Mouse (Mus musculus): Measurements from ENCODE around the gene Timp3.

Timp3 gene

DNA sequence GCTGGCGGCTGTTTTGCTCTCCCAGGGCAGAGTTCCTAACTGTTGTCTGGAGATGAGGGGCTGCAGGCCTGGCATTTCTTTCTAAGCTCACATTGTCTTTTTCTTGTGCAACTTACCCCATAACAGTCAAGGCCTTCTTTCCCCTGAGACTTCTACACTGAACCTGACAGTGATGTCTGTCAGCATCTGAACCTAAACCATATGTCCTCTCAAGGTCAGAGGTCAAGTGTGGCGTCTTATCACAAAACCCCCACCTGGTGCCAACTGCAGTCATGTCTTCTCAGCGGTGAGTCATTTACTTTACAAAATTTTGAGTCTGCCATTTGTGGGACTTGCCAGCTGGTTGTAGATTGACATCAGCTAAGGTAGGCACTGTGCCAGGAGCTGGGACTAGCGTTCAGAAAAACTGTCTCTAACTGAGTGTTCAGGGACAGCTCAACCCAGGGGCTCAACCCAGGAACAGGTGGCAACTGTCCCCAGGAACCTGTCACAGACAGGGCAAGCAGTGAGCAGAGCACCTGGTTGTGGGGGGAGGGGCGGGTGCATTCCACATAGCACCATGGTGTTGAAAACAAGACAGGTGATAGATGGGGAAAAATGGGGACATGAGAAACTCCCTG is 87.8 kb downstream of the Timp3 start:
- no peak for DNase-seq (ENCODE audit: low read depth, low spot score)

DNA sequence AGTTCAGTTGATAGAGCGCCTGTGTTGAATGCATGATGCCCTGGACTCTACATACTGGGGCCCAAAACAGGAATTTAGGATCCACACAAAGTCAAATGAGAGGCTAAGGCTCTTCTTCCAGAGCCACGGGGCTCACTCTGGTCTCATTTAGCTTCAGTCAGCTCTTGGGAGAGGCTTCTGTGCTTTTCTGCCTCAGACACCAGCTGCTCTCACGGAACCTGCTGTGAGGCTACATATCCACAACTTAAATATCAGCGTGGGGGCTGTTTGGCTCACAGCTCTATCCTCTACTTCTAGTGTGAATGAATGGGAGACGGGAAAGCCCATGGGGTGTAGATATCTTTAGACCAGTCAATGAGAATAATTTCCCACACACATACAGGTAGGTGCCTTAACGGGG is 88.6 kb downstream of the Timp3 start:
- DNase-seq (ENCODE audit: low read depth, low spot score), result no peak

DNA sequence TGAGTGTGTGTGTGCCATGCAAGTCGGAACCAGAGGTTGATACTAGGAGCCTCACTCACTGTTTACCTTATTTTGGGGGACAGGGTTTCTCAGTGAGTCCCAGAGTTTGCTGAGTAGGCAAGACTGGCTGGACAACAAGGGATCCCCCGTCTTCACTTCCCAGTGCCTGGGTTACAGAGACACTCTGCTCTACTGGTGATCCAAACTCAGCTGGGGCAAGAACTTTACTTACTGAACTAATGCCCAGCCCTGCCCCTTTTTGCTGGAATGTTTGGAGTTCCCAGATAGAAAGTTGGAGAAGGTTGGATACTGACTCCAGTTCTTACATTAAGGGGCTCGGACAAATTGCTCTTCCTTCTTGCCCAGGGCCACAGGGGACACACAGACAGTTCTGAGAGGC is 89.2 kb downstream of the Timp3 start:
- DNase-seq (ENCODE audit: low read depth, low spot score), result no peak

DNA sequence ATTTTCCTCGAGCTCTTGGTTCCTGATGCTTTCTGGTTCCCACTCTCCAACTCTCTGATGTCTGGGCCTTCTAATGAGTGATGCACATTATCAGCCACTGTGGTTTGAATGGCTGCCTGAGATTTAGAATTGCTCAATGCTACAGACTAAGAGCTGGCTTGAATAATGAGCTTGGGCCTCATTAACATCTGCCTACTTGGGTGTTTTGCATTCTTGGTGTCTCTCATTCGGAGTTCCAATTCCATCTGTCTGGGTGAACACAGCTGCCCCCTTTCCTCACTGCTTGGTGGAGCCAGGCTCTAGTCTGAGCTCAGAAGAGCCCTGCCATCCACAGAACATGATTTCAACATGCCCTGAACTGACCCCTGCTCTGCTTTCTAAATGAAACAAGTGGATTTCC is 89.7 kb downstream of the Timp3 start:
- DNase-seq (ENCODE audit: low read depth, low spot score), result no peak

DNA sequence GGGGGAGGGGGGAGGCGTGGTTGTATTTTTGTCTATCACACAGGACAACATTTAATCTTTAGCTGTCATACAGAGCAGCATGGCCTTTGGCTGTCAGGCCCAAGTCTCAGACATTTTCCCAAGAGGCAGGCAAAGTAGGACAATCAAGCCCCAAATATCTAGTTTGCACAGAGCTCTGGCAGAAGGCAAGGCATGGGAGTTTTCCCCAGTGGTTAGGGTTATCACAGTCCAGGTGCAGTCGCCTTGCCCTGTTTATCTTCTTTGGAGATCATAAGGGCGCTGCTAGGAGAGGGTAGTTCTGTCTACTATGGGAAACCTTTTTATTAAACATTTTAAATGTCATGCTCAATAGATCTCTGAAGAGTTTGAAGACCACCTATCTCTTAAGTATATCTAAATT is 92.2 kb downstream of the Timp3 start:
- DNase-seq (ENCODE audit: low read depth, low spot score), result no peak

DNA sequence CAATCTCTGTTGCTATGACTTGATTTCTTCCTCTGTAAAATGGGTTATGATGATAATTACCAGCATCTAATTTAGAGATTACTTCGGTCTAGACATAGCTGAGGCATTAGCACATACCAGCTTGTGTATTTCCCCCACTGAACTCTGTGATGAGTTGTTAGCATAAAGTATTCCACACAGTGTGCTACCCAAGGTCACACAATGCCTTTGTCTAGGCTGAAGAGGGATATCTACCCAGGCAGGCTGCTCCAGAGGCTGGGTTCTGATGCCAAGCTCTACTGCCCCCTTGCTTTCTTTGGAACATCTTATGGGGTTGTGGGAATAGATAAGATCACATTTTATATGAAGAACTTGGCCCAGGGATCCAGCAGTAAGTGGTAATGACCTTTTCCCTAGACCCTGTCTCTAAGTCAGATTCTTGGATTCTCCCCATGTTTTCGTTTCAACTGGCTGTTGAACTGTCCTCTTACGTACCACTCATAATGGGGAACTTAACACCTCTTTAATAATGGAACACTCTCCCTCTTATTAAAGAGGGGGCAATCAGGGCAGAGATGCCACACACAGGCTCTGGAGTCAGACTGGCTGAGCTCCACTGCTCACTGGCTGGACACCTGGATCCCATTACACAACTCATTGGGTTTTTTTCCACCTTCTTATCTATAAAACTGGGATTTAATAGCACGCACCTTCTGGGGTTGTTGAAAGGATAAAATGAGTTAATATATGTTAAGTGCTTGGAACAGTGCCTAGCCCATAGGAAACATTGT is 97.6 kb downstream of the Timp3 start:
- no peak for DNase-seq (ENCODE audit: low read depth, low spot score)

DNA sequence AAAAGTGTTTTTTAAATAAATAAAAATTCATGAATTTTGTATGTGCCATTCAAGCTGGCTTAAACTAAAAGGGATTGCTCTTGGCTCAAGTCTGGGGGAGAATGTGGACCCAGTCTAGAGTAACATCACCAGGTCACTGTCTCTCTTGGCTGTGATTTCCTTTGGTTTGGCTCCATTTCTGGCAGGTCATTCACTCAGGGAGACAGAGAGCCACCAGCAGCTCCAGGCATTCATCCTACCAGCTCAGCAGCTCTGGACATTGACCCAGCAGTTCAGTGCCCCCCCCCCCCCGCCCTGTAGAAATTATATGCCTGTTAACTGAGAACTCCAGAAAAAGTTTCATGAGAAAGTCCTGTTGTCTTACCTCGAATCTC is 98.2 kb downstream of the Timp3 start:
- no peak for DNase-seq (ENCODE audit: low read depth, low spot score)

Measured in ES-CJ7 (cell line).